Mouse (Mus musculus) large intestine, adult 2 months (tissue): Measurements from ENCODE around the gene Piezo1. TPM values are rescaled to one million over a fixed set of nuclear protein-coding genes. Genes with fewer than 3 reads are reported as not detected.

Source experiments
- DNase-seq: peaks from one replicate; pipeline ENCODE4 v3.0.0-alpha.2; 2012; ENCODE audit warnings: low read depth, low spot score
- WGBS: fragments of 180-500 bp; shearing (Covaris S2); methylation state at CpG from one replicate; pipeline ENCODE4 v1.1.7; 2018; 5-methylcytosine and 5-hydroxymethylcytosine counted together
- polyA plus RNA-seq: library from polyadenylated mRNA; depleted of rRNA; stranded (reverse); fragments of >200 nt; gene quantifications from 2 replicates; pipeline ENCODE4 v1.2.3, GENCODE M21; 2012

Gene Piezo1
- polyA plus RNA-seq, 1 experiment: 38.3 TPM

DNA sequence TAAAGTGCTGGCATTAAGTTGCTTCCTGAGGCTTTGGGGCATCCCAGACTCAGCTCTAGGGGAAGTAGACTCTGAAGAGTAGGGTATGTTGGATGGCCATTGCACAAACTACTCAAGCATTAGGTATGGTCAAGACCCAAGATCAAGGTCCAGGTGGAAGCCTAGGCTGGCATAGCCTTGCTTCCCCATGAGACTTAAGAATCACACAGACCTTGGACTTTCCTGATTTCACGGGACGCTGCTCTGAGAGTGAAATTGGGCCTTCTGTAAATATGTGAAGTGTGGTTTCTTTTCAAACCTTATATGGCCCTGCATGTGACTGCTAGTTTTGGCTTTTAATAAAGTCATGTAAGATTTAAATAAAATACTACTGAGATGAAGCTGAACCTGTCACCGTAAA lies 21.6 kb upstream of the Piezo1 start:
- 64% methylated on average over 3 of the region's 3 CpGs for WGBS
- no peak for DNase-seq

DNA sequence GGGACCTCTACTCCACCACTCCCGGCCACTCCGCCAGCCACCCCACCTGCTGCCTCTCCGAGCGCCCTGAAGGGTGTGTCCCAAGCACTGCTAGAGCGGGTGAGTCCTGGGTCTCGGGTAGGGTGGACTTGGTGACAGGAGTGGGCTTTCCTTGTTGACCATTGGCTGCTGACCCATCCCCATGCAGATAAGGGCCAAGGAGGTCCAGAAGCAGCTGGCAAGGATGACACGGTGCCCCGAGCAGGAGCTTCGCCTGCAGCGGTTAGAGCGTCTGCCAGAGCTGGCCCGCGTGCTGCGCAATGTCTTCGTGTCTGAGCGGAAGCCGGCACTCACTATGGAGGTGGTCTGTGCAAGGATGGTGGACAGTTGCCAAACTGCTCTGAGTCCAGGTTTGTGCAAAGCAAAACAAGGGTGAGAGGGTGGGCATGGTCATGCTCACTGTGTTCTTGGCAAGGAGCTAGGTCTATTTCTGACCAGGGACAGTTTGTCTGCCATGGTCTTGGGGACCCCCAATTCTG lies 20.7 kb upstream of the Piezo1 start:
- 92% methylated on average over 17 of the region's 17 CpGs for WGBS
- DNase-seq: no peak

DNA sequence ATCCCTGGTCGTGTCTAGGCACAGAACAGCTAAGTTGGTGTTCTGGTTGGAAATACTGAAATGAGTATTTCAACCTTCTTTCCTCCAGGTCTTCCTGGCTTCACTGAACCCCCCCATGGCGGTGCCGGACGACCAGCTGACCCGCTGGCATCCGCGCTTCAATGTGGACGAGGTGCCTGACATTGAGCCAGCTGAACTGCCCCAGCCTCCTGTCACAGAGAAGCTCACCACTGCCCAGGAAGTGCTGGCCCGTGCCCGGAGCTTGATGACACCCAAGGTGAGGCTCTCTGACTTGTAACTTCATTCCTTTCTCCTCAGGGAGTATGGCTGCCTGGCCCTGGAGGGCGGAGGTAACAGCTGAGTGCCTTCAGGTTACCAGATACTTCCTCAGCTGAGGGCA lies 20.0 kb upstream of the Piezo1 start:
- WGBS: 93% methylated on average over 11 of the region's 11 CpGs

DNA sequence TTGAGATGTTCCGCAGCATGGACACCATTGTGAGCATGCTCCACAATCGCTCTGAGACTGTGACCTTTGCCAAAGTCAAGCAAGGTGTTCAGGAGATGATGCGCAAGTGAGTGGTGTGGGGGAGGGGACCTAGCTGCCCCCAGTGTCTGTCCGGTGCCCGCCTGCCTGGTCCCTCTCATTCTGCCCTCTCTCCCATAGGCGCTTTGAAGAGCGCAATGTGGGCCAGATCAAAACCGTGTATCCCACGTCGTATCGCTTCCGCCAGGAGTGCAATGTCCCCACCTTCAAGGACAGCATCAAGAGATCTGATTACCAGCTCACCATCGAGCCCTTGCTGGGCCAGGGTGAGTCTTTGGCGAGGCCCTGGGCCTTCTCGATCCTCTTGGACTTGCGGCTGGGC lies 18.9 kb upstream of the Piezo1 start:
- 96% methylated on average over 16 of the region's 16 CpGs for WGBS

More for the DNA sequence above, 20.0 kb upstream of the Piezo1 start:
- no peak for DNase-seq

DNA sequence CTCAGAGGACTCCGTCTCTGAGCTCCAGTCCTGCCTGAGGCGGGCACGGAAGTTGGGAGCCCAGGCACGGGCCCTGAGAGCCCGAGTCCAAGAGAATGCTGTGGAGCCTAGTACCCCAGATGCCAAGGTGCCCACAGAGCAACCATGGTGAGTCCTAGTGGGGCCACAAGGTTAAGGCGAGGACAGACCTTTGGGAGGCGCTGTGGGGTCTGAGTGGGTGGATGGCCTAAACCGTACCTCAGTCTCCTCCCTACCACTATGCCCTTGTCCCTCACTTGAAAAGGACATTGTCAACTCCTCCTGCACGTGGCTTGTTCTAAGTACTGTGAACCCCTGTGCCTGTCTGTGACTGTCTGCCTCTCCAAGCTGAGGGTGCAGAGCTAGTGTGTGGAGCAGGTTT lies 18.2 kb upstream of the Piezo1 start:
- WGBS: 59% methylated on average over 9 of the region's 9 CpGs
- no peak for DNase-seq

More for the DNA sequence above, 18.9 kb upstream of the Piezo1 start:
- no peak for DNase-seq

DNA sequence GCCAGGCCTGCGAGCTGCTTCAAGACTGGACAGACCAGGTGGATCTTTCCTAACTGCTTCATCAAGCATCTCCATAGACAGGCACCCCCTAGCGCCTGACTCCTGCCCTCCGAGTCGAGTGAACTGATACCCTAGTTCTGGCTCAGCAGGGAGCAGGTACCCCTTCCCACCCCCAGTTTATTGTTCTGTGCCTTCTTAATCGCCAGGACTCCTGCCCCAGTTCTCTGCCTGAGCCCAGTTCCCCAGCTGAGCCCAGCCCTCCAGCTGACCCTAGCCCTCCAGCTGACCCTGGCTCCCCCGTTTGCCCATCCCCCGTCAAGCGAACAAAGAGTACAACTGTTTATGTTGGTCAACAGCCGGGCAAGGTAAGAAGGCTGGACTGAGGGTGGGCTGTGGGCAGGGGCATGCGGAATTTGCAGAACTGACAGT lies 17.8 kb upstream of the Piezo1 start:
- 24% methylated on average over 10 of the region's 10 CpGs for WGBS

DNA sequence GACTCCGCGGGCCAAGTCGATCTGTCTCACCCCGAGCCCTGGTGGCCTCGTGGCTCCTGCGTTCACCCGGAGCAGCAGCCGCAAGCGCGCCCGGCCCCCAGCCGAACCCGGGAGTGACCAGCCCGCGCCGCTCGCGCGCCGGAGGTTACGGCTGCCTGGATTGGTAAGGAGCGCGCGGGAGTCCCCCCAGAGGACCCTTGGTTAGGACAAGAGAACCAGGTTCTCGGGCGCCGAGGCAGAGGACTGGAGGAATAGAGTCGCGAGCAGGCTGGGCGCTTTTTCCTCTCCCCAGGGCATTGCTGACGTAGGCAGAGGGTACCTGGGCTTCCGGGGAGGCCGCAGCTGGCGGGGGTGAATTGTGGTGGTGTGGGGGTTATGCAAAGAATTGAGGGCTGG lies 17.0 kb upstream of the Piezo1 start:
- WGBS: under 1% methylated on average over 34 of the region's 34 CpGs
- no peak for DNase-seq

More for the DNA sequence above, 17.8 kb upstream of the Piezo1 start:
- no peak for DNase-seq

DNA sequence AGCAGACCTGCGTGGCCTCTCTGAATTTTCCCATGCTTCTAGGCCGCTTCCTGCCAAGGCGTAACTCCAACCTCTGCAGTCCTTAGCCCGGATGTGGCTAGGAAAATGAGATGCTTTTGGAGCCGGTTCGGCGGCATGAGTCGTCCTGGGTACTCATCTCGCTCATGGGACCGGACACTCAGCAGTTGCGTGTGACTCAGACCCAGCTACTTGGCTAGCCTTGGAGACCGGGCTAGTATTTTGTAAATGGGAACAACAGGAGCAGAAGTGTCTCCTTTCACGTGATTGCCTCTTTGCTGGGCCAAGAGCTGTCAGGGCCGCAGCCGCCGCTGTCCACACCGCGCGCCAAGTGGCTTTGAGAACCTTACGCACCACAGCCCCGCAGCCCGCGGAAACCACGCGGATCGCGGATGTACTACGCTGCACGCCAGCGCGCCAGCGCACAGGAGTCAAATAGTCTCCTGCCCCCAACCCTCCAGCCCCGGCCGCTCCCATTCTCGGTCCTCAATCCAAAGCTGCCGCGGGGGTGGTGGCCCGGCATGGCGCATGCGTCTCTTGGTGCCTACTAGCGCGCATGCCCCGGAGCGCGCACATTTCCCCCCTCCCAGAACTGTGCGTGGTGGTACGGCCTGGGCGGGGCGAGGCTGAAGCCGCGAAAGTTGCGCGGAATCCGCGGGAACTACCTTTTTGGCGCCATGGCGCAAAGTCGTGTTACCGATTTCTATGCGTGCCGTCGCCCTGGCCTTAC lies 16.4 kb upstream of the Piezo1 start, which contains the start of gene Cdt1:
Cdt1 (plus strand) TSS at position 655 of the 748 bp plus-strand sequence.
- under 1% methylated on average over 62 of the region's 62 CpGs for WGBS
- no peak for DNase-seq

DNA sequence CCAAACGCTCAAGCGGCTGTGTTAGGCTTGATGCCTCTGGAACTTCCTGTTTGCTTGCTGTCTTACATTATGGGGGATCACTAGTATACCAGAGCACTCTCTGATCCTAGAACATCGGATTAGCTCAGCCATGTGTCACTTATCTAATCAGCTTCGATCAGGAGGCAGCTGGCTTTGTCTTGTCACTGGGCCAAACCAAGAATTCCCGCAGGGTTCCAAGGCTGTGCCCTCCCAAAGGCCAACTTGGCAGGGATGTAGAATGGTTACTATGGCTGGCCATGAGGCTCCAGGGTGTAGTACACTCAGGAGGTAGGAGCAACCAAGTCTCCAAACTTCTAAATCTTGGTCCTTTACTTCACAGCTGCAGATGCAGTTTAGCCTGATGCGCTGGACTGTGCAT lies 15.6 kb upstream of the Piezo1 start:
- no peak for DNase-seq
- 17% methylated on average over 6 of the region's 6 CpGs for WGBS

DNA sequence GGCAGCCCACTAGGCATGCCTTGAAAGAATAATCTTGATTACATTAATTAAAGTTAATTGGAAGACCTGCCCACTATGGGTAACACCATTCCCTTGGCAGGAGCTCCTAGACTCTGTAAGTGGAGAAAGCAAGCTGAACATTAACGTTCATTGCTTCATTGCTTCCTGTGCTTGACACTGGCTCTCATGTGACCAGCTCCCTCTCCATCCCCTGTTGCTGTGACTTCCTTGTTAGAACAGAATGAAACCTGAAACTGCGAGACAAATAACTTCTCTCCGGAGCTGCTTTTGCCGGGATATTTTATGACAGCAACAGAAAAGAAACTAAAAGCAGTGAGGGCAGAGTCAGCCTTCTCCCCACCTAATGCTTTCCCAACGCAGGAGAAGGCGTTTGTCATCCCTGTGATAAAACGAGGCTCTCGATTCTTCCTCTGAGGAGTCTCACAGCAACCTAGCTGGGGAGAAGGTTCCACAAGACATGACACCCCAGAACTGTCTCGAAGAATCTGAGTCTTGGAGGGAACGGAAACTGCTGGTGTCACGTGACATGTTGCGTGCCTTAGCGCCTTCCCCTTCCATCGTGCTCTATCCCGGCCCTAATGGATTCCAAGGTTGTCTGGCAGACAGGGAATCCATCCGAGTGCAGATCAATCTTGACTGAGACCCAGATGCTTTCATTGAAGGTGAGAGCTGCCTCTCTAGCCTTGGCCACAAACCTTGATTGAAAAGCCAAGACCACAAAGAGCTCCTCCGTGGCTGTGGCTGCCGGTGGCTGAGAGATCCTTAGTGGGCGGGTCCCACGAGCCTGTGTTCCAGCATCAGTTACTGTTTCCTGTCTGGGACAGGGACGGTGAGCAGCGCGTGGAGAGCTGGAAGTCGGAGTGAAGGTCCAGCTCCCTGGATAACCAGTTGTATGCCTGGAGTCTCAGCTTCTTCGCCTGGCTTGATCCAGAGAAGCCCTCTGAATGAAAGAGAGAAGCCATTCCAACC lies 13.5 kb upstream of the Piezo1 start:
- 69% methylated on average over 25 of the region's 25 CpGs for WGBS
- DNase-seq: no peak

DNA sequence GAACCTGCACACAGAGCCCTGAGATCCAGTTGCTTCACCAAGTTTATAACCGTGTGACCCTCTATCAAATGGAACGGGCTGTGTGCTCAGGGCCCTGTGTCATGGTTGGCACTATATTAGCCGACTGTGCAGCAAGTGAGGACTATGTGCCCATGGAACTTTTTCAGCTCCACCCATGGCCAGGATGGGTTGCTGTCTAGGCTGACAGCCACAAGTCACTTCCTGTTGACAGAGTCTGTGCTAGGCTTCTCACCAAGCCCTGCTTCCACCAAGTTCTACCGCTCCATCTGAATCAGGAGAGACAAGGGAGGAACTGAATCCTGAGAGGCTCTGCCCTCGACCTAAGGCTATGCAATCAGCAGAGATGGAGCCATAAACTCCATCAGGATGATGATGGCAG lies 10.1 kb upstream of the Piezo1 start:
- WGBS: 59% methylated on average over 5 of the region's 5 CpGs
- DNase-seq: no peak

DNA sequence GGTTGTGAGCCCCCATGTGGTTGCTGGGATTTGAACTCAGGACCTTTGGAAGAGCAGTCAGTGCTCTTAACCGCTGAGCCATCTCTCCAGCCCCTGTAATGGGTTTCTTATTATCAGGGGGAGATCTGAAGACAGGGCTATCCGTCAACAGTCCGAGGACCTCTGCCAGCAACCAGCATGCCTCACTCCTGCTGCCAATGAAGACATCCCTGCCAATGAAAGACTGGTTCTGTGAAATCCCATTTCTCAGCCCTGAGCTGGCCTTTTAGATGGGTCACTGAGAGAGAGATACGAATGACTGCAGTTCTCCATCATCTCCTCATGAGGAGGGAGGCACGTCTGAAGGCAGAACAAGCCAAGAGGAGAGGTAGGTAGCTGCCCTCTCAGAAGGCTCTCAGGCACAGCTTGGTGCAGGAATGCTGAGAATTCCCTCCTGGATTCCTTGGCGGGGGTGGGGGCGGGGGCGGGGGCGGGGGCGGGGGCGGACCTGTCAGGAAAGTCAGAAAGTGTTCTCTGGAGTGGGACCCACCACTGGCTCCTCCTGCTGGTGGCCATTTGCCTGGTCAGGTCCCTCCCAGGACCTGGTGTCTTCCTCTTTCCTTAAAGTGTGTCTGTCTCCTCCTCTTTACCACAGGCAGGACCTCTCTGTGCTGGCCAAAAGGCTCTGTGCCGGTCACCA lies 7.7 kb upstream of the Piezo1 start:
- WGBS: 41% methylated on average over 12 of the region's 12 CpGs
- no peak for DNase-seq

DNA sequence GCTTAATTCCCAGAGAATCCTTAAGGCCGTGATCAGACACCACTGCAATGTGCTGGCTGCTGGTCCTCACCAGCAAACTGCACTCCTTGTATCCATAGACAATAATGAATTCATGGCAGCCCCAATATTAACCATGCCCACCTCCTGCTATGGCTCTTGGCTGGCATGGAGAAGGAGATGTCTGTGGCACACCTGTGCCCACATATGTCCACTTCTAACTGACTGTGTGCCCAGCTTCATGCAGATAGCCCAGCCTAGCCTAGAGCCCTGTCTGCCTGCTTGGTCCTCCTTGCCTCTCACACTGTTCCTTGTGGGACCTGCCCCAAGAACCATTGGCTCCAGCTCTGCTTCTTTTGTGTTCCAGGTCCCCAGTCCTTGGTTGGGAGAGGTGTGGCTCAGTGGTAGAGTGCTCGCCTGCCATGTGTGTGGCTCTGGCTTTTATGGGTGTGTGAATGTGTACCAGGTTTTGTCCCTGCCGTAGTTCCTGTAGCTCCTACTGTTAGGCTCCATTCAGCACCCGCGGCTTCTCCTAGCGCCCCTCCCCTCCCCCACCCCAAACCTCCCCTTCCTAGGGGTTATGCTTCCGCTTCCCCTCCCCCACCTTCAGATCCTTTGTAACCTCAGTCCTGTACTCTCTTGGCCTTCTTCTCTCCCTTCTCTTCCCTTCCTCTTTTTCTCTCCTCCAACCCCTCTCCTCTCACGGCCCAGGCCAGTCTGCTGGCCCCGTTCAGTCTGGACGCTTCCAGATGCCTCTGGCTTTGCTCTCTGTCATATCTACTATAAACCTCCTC lies 6.3 kb upstream of the Piezo1 start:
- 46% methylated on average over 10 of the region's 10 CpGs for WGBS
- no peak for DNase-seq

DNA sequence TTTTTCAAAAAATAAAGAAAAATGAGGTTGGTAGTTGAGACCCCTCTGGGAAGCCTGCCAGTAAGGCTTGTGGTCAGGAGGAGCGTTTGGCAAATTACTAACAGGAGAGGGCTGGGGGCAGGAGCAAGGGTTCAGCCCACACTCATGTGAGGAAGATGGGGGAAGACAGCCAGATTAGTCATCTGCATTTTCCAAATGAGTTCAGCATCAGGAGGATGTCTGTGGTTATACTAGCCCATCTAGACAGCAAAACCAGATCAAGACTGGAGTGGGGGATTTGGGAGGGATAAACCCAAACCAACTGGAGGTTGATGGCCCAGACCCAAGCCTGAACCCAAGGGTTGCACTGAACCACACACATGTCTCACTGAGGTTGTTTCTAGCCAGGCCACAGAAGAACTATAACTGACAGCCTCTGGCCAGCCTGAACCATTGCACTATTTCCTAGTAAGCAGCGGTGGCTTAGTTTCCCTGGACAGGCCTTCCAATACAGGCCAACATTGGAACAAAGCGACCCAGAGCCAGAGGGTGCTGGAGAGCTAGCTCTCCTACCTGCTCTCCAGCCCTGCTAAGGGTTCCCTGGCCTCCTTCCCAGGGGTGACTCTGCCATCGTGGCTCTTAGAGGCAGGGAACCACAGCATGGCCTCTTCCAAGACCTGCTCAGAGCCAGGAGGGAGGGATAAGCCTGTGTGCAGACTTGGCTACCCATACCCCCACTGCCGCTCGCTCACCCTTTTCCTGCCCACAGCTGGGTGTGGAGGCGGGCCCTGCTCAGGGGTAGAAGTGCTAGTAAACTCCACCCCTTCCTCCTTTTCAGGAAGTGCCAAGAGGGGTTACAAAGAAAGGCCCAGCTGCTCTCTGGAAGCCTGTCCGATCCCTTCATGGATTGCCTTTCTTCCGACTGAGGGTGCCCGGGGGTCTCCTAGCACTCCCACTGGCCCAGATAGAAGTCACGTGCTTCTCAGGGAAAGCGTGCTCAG lies 5.2 kb upstream of the Piezo1 start:
- WGBS: 66% methylated on average over 12 of the region's 12 CpGs
- DNase-seq: no peak

DNA sequence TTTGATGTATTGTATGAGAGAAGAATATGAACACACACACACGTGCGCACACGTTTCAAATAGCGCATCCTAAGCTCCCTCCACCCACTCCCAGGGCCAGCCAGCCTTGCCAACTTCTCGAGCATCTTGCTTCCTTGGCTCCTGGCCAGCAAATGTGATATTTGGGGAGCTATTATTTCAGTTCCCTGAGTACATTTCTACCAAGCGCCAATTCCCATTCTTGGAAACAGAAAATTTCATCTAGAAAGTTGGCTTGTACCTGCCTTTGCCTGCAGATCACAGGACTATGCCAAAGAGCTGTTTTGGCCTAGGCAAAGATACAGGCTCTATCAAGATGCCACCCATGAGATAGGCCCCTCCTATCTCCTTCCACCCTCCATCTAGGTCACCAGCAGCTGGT lies 3.7 kb upstream of the Piezo1 start:
- WGBS: 66% methylated on average over 6 of the region's 6 CpGs
- no peak for DNase-seq

DNA sequence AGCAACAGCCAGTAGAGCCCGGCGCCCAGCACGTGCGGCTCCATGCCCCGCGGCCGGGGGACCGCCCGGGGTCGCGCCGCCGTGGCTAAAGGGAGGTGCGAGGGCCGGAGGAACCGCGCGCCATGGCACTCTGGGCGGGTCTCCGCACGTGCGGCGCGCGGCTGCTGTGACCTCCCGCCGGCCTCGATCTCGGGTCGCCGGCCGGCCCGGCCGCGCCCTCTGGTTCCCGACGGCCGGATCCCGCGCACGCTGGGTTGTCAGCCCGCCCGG lies 199 bp downstream of the Piezo1 start:
- no peak for DNase-seq
- WGBS: under 1% methylated on average over 43 of the region's 43 CpGs

DNA sequence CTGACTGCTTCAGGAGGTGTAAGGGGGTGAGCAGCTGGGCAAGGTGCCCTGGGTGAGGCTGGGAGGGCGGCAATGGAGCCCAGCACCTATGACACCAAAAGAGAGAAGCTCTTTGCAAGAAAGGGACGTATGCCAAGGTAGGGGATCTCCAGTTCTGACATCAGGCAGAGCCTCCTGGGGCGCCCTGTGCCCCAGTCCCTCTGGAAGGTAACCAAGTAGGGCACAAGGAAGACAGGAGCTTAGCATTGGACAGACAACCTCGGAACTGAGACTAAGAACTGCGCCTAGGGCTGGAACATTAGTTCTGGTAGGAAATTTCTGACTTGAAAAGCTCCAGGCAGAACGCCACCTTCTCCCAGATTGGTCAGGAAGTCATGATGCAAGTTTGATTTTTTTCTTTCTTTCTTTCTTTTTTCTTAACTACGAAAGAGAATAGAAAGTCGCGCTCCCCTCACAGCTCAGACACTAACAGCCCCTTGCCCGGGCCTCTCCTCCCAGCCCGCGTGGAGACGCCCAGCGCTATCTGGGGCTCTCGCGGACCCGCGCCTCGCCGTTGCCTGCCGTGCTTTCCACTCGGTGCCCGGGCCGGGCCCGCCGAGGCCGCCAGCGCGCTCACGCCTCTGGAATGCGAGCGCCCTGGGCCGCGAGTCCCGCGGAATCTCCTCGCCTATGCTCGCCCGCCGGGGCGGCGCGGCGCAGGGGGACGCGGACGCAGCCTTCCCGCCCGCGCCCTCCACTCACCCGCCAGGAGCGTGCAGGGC lies 715 bp downstream of the Piezo1 start:
- DNase-seq: no peak
- WGBS: 3% methylated on average over 49 of the region's 52 CpGs
